Mouse (Mus musculus): ENCODE data around the gene Myo15.
"Not testable (repeated sequence)": the region's sequence is repeated elsewhere in the genome, so short reads cannot be mapped to it uniquely, and the experiment has no call there.

Myo15 gene

DNA sequence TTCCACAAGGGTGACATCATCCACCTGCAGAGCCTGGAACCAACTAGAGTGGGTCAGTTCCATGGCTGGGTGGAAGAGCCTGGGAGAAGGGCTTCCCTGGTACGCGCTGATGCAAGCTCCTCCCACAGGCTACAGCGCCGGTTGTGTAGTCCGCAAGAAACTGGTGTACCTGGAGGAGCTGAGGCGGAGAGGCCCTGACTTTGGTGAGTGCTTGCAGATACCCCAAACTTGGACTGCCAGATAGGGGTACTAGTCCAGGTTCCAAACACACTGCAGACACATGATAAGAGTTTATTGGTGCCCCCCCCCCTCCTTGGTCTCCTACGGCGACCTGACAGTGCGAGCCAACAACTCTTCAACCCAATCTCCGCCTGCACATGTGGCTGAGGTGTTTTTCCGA lies 39.8 kb downstream of the Myo15 start:
- DNase-seq (ENCODE audit: low spot score), result no peak

DNA sequence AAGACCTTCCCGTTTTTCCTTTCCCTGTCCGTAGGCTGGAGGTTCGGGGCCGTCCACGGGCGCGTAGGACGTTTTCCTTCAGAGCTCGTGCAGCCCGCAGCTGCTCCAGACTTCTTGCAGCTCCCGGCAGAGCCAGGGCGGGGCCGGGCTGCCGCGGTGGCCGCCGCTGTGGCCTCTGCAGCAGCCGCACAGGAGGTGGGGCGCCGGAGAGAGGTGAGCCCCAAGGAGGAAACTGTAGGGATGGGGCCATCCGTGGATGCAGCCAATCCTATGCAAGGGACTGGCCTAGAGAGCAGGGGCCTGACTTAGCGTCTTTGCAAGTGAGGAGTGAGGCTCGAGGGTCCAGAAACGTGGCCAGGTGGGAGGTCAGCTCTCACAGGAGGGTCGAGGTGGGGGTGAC lies 40.4 kb downstream of the Myo15 start:
- no peak for DNase-seq (ENCODE audit: low spot score)

DNA sequence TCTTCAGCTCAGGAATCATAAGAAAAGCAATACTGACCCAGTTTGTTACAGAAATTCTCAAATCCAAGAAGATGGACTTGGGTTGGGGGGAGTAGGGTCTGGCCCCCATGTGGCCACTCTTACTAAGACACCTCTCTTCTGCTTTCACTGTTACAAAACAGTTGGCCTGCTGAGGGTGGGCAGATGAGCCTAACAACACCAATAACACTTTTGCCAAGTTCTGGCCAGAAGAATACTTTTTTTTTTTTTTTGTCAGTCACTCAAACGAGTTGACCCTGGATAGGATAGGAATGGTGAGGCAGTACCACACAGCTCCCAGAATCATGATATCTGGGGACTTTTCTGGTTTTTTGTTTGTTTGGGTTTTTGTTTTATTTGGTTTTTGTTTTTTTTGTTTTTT lies 42.8 kb downstream of the Myo15 start:
- no peak for DNase-seq (ENCODE audit: low spot score)

DNA sequence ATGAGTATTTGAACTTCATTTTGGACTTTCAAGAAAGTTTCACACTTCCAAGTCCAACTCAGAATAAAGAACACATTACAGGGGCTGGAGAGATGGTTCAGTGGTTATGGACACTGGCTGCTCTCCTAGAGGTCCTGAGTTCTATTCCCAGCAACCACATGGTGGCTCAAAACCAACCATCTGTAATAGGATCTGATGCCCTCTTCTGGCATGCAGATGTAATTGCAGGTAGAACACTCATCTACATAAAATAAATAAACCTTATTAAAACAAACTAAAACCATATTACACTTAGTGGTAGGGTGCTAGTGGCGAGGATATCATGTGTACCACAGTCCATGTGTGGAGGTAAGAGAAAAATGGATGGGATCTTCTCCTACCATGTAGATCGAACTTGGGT lies 43.4 kb downstream of the Myo15 start:
- DNase-seq (ENCODE audit: low spot score), result no peak

DNA sequence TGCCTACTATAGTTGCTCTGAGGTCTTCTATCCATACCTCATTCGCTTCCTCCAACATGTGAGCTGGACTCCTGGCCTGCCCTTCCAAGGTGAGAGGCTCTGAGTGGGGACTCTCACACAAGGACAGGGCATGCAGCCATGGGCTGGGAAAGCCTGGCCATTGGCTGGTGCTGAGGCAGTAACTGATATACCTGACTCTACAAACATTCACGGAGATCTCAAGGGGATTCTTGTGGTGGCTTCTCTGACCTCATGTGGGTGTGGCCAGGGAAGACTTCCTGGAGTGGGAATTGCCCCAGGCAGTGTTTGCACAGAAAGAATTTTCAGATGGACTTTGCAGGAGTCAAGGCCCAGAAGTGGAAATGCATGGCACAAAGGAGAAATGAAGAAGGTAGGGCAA lies 45.8 kb downstream of the Myo15 start:
- DNase-seq (ENCODE audit: low spot score), result peak; percentile 64

DNA sequence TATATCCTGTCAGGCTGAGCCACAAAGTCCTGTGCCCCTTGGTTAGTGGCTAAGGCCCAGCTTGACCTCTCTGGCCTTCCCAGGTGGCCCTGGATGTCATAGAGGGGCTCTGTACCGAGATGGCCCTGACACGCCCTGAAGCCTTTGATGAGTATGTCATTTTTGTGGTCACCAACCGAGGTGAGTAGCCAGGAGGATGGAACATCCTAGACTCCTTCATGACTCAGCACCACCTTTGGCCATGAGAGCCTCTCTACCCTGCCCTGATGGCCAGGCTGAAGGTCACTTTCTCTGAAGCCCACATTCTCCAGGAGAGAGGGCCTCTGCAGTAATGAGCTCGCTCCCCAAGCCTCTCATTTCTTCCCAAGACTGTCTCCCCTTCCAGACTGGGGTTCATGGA lies 49.2 kb downstream of the Myo15 start:
- DNase-seq (ENCODE audit: low spot score), result no peak

DNA sequence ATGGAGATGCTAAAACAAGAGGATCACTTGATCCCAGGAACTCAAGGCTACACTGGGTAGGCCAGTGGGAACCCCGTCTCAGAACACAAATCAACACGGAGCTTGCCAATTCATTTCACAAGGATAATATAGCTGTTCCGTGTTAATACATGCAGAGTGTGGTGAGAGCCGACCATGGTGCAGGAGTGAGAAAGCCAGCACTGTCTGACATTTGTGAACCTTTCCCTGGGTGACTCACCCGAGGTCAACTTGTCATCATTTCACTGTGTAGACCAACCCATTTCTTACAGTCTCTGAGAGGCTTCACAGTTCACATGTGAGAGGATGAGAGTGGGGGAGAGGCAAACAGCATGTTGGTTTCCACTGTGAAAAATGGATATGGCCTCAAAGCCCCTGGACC lies 52.9 kb downstream of the Myo15 start:
- no peak for DNase-seq (ENCODE audit: low spot score)

DNA sequence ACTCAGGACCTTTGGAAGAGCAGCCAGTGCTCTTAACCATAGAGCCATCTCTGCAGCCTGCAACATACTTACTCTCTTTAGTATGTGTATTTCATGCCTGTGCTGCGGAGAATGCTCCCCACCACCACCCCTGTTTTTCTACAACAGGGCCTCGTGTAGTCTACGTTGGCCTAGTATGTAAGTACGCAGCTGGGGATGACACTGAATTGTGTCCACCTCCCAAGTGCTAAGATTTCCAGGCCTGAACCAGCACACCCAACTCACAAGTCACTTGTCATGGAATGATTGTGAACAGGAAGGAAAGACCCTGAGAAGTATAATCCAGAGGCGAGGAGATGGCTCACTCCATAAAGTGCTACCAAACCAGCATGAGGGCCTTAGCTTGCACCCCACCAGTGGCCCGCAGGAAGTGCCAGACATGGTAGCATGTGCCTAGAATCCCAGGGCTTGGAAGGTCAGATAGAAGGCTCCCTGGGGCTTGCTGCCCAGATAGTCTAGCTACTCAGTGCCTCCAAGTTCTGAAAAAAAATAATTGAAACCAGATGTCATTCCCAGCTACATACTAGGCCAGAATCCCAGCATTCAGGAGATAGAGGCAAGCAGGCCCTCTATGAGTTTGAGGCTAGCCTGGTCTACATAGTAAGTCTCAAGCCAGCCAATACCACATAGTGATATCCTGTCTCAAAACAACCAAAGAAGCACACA lies 53.7 kb downstream of the Myo15 start:
- DNase-seq (ENCODE audit: low spot score), result no peak

DNA sequence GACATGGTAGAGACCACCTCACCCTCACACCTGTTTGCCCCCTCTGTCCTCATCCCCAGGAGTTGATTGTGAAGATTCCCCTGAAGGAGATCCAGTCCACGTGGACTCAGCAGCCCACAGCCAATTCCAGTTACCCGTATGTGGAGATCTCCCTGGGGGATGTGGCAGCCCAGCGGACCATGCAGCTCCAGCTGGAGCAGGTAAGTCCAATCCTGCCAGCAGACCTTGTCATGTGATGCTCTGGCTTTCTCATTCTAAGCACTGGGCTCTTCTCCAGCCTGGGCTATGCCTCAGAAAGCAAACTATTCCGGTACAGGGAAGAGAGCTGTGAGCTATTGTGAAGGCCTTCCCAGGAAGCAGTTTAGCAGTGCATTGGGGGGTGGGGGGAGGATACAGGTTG lies 57.3 kb downstream of the Myo15 start:
- no peak for DNase-seq (ENCODE audit: low spot score)

DNA sequence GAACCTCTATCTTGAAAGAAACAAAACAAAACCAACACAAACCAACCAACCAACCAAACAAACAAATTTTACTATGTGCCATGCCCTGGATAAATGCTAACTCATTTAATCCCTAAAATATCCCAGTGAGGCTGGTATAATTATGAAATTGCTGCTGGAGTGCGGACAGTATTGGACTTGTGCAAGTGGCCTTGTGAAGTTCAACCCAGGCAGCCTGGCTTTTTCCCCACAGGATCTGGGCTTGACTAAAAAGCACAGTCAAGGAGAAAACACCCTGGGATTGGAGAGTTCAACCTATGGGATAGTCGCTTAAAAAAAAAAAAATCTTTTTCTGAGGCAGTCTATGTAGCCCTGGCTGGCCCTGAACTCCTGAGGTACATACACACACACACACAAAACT lies 66.5 kb downstream of the Myo15 start:
- DNase-seq (ENCODE audit: low spot score), result no peak

DNA sequence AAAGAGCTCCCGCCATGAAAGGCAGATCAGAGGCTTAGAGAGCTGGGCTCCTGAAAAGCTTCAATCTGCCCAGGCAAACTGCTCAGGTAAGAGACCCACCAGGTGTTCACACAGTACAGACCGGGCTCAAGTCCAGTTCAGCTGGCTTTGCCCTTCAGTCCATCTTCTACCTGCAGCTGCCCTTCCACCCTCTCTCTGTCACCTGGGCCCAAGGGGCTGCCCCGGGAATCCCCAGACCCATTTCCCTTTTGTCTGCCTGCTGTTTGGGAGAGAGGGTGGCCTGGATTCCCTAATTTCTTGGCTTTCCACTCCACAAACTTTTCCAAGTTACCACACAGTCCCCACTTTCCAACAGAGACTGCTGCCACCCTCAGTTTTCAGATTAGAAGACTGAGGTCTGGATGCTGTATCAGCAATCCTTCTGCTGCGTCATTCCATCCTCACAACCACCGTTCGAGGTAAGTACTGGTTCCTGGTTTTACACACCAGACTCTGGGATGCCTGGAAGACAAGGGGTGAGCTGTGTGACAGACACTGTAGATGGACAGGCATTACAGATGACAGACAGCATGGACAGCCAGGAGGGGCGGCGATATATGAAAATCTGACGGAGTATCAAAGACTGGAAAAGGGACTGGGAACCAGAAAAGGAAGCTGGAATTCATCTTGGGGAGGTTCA lies 67.2 kb downstream of the Myo15 start, which contains the start of gene Alkbh5:
TSS of gene Alkbh5 (plus strand) at position 202 of the 679 bp plus-strand sequence.
- peak; percentile 16 for DNase-seq (ENCODE audit: low spot score)

DNA sequence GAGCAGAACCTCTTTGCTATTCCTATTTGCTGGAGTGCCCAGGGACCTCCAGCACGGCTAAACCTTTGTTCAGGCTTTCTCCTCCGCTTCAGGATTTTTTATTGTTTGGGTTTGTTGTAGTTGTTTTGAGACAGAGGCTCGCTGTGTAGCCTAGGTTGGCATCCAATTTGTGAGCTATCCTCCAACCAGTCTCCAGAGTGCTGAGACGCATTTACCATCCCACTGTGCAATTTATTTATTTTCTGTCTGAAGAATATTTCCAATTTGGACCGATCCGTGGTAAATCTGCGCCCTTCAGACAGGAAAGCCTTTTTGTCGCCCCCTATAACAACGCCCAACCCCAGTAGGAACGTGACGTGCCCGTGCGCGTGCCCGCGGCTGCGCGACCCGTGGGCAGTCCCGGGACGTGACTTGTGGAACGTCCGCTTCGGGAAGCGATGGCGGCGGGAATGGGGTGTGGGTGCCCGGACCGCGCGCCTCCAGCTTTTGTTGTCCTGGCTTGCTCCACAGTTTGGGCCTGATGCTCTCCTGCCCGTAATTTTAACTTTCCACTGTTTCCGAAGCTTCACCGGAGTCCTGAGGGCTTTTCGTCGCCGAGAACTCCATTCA lies 67.8 kb downstream of the Myo15 start:
- peak; percentile 92 for DNase-seq (ENCODE audit: low spot score)

DNA sequence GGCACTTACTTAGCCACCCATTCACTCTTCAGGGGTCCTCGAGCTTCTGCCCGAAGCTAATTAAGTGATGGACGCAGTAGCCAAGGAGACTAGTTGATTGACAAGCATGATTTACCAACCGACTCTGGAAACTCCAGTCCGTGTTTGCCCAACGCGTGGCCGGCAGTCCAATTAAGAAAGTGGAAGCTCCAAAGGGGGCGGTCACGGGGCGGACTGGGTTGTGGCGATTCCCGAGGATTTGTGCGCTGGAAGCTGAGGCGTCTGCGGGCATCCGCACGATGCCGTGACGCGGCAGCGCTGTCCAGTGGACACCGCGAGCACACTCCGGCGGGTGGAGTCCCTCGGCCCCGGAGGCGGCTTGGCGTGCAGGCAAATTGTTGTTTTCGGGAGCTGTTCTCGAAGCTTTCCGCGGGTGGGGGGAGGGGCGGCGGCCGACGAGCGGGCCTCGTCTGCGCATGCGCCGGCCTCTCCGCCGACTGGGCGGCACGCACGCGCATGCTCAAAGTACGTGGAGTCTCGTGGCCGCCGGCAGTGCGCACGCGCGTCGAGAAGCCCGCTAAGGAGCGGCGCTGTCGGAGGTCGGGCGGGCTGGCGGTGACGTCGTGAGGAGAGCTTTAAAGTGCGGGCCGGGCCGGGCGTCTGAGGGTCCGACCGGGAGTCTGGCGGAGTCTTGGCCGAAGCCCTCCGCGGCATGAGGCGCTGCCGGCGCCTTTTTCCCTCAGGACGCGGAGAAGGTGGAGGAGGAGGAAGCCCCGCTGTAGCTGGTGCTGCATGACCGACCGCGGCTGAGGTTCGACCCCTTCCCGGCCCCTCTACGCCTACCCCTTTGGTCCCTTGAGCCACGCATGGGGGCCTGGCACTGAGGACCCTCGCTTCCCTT lies 68.6 kb downstream of the Myo15 start:
- peak; percentile 98 for DNase-seq (ENCODE audit: low spot score)

DNA sequence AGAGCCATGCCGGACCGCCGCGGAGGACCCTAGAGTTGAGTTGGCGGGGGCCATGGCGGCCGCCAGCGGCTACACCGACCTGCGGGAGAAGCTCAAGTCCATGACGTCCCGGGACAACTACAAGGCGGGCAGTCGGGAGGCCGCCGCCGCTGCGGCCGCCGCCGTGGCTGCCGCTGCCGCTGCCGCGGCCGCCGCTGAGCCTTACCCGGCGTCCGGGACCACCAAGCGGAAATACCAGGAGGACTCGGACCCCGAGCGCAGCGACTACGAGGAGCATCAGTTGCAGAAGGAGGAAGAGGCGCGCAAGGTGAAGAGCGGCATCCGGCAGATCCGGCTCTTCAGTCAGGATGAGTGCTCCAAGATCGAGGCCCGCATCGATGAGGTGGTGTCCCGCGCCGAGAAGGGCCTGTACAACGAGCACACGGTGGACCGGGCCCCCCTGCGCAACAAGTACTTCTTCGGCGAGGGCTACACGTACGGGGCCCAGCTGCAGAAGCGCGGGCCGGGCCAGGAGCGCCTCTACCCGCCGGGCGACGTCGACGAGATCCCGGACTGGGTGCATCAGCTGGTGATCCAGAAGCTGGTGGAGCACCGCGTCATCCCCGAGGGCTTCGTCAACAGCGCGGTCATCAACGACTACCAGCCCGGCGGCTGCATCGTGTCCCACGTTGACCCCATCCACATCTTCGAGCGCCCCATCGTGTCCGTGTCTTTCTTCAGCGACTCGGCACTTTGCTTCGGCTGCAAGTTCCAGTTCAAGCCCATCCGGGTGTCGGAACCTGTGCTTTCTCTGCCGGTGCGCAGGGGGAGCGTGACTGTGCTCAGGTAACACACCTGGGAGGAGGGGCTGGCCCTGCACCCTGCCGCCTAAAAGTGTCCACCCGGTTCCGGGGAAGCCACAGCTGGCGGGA lies 69.5 kb downstream of the Myo15 start:
- DNase-seq (ENCODE audit: low spot score), result peak; percentile 26

DNA sequence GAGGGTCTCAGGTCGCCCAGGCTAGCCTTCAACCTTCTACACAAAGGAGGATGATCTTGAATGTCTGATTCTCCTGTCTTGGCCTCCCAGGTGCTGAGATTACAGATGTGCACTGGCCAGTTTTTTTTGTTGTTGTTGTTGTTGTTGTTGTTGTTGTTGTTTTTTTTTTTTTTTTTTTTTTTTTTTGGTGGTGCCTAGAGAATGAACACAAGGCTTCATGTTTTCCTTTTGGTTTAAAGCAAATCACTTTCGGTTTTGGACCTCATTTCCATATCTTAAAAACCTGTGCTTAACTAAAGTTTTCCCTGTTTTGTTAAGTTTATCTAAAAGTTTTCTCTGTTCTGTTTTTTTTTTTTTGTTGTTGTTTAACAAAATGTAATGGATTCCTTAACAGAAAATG lies 70.4 kb downstream of the Myo15 start:
- DNase-seq (ENCODE audit: low spot score), result no peak

DNA sequence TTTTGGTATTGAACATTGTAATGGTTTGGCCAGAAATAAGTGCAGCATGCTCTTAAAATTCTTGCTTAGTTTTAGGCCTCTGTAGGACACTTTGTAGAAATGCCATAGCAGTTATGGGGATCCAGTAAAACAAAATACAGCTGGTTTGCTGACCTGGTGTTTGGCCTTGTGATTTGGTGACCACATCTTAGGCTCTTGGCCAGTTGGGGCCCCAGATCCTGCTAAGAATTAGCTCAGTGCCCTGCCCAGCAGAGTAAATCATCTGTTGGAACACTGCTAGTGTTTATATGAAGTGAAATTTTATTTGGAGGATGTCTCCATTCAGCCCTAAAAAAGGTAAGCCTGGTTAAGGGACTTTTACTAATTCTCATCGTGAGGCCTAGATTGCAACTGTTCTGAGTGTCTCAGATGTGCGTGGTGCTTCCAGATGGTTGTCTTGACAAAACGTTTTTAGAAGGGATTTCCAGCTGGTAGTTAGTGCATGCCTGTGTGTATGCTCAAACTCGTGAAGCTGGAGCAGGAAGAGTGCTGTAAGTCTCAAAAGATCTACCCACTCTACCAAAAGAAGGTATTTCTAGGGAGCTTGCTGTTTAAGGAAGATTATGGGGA lies 71.0 kb downstream of the Myo15 start:
- peak; percentile 58 for DNase-seq (ENCODE audit: low spot score)

DNA sequence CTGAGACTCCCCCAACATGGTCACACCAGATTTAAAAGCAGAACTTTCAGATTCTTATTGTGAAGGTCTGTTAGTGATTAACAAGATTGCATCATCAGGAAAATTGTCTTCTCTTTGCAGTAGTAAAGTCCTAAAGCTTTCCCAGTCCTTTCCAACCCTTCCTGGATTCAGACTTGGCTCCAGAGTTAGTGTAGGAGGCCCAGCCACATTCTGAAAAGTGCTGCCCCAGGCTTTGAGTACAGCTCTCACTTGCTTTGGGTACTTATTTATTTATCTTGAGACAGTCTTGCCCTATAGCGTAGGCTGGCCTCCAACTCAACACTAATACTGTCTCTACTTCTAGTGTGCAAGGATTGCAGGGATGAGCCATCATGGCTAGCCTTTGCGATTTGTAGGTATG lies 71.6 kb downstream of the Myo15 start:
- no peak for DNase-seq (ENCODE audit: low spot score)

DNA sequence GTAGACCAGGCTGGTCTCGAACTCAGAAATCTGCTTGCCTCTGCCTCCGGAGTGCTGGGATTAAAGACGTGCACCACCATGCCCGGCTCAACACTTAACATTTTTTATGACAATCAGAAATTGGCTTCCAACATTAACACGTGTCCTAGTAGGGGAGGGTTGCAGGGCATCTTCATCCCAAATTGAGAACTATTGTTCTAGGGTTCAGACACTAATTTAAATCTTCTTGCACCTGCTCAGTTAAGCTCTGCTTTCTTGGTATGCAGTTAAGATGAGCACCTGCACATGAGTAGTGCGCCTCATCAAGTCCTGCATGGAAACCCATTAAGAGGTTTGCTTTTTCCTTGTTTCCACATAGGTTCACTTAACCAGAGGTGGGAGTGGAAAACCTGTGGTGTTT lies 72.7 kb downstream of the Myo15 start:
- DNase-seq (ENCODE audit: low spot score), result no peak

DNA sequence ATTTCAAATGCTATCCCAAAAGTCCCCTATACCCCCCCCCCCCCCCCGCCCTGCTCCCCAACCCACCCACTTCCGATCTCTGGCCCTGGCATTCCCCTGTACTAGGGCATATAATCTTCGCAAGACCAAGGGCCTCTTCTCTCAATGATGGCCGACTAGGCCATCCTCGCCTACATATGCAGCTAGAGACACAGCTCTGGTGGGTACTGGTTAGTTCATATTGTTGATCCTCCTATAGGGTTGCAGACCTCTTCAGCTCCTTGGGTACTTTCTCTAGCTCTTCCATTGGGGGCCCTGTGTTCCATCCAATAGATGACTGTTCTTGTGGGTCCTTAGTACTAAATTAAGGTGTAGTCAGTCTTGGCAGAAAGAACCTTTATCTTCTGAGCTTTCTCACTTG lies 74.1 kb downstream of the Myo15 start:
- DNase-seq (ENCODE audit: low spot score), result not testable (repeated sequence)

DNA sequence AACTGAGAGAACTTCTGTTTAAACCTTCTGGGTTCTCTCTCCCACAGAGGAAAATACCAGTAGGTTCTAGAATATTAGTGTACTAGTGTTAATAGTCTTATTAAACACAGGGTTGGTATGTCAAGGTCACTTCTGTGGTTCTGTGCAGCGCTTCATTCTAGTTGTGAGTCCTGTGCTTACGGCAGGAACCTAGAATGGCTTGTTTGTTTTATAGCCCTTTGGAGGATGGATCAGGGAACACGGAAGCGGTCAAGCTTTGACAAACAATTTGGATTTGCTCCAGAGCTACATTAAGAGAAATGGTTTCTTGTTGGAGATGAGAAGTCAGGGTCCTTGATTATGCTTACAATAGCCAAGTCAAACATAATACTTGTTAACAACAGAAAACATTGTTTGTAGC lies 76.3 kb downstream of the Myo15 start:
- DNase-seq (ENCODE audit: low spot score), result peak; percentile 23

DNA sequence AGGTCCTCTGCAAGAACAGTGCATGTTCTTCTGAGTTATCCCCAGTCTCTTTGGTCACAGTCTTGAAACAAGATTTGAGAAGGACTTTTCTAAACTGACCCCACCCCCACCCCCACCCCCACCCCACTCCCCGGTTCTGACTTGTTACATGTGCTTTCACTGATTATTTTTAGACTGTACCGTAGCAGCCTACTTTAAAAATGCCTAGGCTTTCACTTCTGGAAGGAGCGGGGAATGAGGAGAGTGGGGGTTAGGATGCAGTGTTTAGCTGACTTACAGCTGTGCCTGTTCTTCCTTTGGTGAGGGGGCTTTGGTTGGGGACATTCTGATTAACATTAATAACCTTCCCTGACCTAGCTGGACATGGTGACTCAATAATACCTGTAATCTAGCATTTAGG lies 79.0 kb downstream of the Myo15 start:
- DNase-seq (ENCODE audit: low spot score), result no peak
